Mouse (Mus musculus) spleen, adult 2 months (tissue): ENCODE data around the gene Zfp260. TPM values are rescaled to one million over a fixed set of nuclear protein-coding genes. Genes with fewer than 3 reads are reported as not detected.

Experiments
- DNase-seq, 2 experiments: peaks; one replicate each; pipeline versions ENCODE4 v3.0.0 to v3.0.0-alpha.2; 2012 to 2021; ENCODE audit warnings: low spot score in 2 of 2, low read depth in 1 of 2
- H3K27ac ChIP-seq: fragments of 200-500 bp; 2 replicates; pipeline ENCODE4 v1.5.1; 2012; ENCODE audit warnings: low read length, inconsistent platforms; ENCODE audit not compliant: insufficient read depth
- H3K27me3 ChIP-seq: fragments of 200-500 bp; 2 replicates; pipeline ENCODE4 v1.6.1; 2012; ENCODE audit warnings: mild to moderate bottlenecking, moderate library complexity, low read length, inconsistent platforms; ENCODE audit not compliant: control insufficient read depth, insufficient read depth
- H3K36me3 ChIP-seq: fragments of 200-500 bp; 2 replicates; pipeline ENCODE4 v1.6.1; 2012; ENCODE audit warnings: mild to moderate bottlenecking, low read length, inconsistent platforms; ENCODE audit not compliant: control insufficient read depth, insufficient read depth
- H3K4me1 ChIP-seq: fragments of 200-500 bp; 2 replicates; pipeline ENCODE4 v1.6.1; 2011; ENCODE audit warnings: inconsistent platforms; ENCODE audit not compliant: control insufficient read depth, insufficient read depth, insufficient read length
- H3K4me3 ChIP-seq: fragments of 200-500 bp; 2 replicates; pipeline ENCODE4 v1.5.1; 2011; ENCODE audit warnings: mild to moderate bottlenecking, inconsistent platforms; ENCODE audit not compliant: insufficient read depth, insufficient read length; ENCODE audit errors: extremely low read depth
- CTCF ChIP-seq: fragments of 200-500 bp; IDR thresholded peaks from 2 replicates; pipeline ENCODE4 v1.5.1; 2011; ENCODE audit warnings: mild to moderate bottlenecking, inconsistent platforms; ENCODE audit not compliant: insufficient read depth, insufficient read length, insufficient replicate concordance; ENCODE audit errors: extremely low read depth
- POLR2A ChIP-seq: fragments of 200-500 bp; IDR thresholded peaks from 2 replicates; pipeline ENCODE4 v1.6.1; 2011; ENCODE audit warnings: low read depth, low read length, inconsistent platforms
- WGBS: fragments of 180-500 bp; shearing (Covaris S2); methylation state at CpG from one replicate; pipeline ENCODE4 v1.1.7; 2018; 5-methylcytosine and 5-hydroxymethylcytosine counted together
- polyA plus RNA-seq: library from polyadenylated mRNA; depleted of rRNA; stranded (reverse); fragments of >200 nt; gene quantifications from 2 replicates; pipeline ENCODE4 v1.2.3, GENCODE M21; 2012; rRNA removed

Zfp260 gene
- polyA plus RNA-seq, 1 experiment: 11.3 TPM

GRCm38 (mm10) chr7:30154040-30154439 is 59.5 kb downstream of the Zfp260 start:
- no peak overlapping the region for H3K27ac ChIP-seq
- no peak for TF ChIP-seq CTCF
- TF ChIP-seq POLR2A: no peak
- H3K4me3 ChIP-seq: no peak overlapping the region
- WGBS: 94% methylated on average over 1 of the region's 1 CpGs
- no peak for DNase-seq
- no peaks in the 10 kb centered on the region for H3K4me1 ChIP-seq
- no peaks in the 10 kb centered on the region for H3K27me3 ChIP-seq
- peaks cover 5% of the 10 kb centered on the region; the same call in 1 of the 2 replicates for H3K36me3 ChIP-seq

DNA sequence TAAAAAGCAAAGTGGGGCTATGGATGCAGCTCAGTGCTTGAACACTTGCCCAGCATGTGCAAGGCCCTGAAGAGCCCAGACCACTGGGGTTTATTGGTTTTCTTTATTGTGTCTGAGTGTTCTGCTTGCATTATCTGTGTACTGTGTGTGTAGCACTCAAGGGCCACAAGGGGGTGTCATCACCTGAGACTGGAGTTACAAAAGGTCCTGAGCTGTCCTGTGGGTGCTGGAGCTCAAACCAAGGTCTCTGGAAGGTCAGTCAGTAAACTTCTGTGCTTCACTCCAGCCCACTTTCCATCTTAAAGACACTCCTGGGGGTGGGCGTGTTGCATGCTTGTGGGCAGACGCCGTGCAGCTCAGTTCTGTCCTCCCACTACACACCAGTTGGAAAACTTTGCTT is 60.9 kb downstream of the Zfp260 start:
- Histone ChIP-seq H3K27ac (no peak overlapping the region), H3K4me1 (no peaks in the 10 kb centered on the region), H3K27me3 (no peaks in the 10 kb centered on the region), H3K4me3 (no peak overlapping the region), H3K36me3 (peaks cover 9% of the 10 kb centered on the region)
- WGBS: 93% methylated on average over 3 of the region's 3 CpGs
- no peak for TF ChIP-seq CTCF
- no peak for TF ChIP-seq POLR2A
- no peak for DNase-seq

Other genes with a start within 250 kb of the Zfp260 start
- gene Zfp940, start 241.1 kb upstream of the Zfp260 start, polyA plus RNA-seq: 0.37 and 0.39 TPM in 2 replicates
- gene Zfp420, start 234.8 kb upstream of the Zfp260 start, polyA plus RNA-seq: 0.99 and 1.2 TPM in 2 replicates
- gene Zfp27, start 188.2 kb upstream of the Zfp260 start, polyA plus RNA-seq: 0.93 and 1.0 TPM in 2 replicates
- 0.31 and 0.35 TPM in 2 replicates for gene Zfp383, start 186.6 kb upstream of the Zfp260 start, polyA plus RNA-seq
- 4.0 and 6.0 TPM in 2 replicates for gene Zfp74, start 140.7 kb upstream of the Zfp260 start, polyA plus RNA-seq
- 3.0 and 3.1 TPM in 2 replicates for gene Zfp568, start 110.8 kb upstream of the Zfp260 start, polyA plus RNA-seq
- gene Zfp14, start 43.4 kb upstream of the Zfp260 start, polyA plus RNA-seq: 1.1 and 1.4 TPM in 2 replicates
- gene Zfp82, start 21.9 kb upstream of the Zfp260 start, polyA plus RNA-seq: 0.40 and 0.81 TPM in 2 replicates
- gene Gm26920, start 4.4 kb upstream of the Zfp260 start, polyA plus RNA-seq: 0.16 TPM in 1 of 2 replicates, not detected in the other
- 1.1 and 2.2 TPM in 2 replicates for gene Zfp566, start 4.2 kb upstream of the Zfp260 start, polyA plus RNA-seq
- 0.92 and 1.9 TPM in 2 replicates for gene Zfp382, start 27.2 kb downstream of the Zfp260 start, polyA plus RNA-seq
- gene Zfp146, start 75.0 kb downstream of the Zfp260 start, polyA plus RNA-seq: 7.3 and 8.8 TPM in 2 replicates
- gene Cox7a1, start 89.4 kb downstream of the Zfp260 start, polyA plus RNA-seq: 0.43 and 0.52 TPM in 2 replicates
- 414 and 469 TPM in 2 replicates for gene Capns1, start 104.0 kb downstream of the Zfp260 start, polyA plus RNA-seq
- gene Polr2i, start 137.2 kb downstream of the Zfp260 start, polyA plus RNA-seq: 51.5 and 60.8 TPM in 2 replicates
- gene Tbcb, start 137.5 kb downstream of the Zfp260 start, polyA plus RNA-seq: 21.5 and 24.6 TPM in 2 replicates
- 0.13 TPM in 1 of 2 replicates, not detected in the other for gene Ovol3, start 140.9 kb downstream of the Zfp260 start, polyA plus RNA-seq
- gene Thap8, start 185.3 kb downstream of the Zfp260 start, polyA plus RNA-seq: 0.14 and 0.18 TPM in 2 replicates
- 15.7 and 21.5 TPM in 2 replicates for gene Wdr62, start 185.6 kb downstream of the Zfp260 start, polyA plus RNA-seq
- gene Clip3, start 197.0 kb downstream of the Zfp260 start, polyA plus RNA-seq: 10.0 and 13.2 TPM in 2 replicates
- 86.3 and 144 TPM in 2 replicates for gene Alkbh6, start 213.9 kb downstream of the Zfp260 start, polyA plus RNA-seq
- 14.7 and 21.1 TPM in 2 replicates for gene Syne4, start 220.0 kb downstream of the Zfp260 start, polyA plus RNA-seq
- 0.58 and 0.89 TPM in 2 replicates for gene E130208F15Rik, start 227.0 kb downstream of the Zfp260 start, polyA plus RNA-seq
- 13.4 and 25.8 TPM in 2 replicates for gene Sdhaf1, start 229.1 kb downstream of the Zfp260 start, polyA plus RNA-seq